Comparison of ENCODE assay signal across 14 mouse cellular contexts in the genomic region with DNA sequence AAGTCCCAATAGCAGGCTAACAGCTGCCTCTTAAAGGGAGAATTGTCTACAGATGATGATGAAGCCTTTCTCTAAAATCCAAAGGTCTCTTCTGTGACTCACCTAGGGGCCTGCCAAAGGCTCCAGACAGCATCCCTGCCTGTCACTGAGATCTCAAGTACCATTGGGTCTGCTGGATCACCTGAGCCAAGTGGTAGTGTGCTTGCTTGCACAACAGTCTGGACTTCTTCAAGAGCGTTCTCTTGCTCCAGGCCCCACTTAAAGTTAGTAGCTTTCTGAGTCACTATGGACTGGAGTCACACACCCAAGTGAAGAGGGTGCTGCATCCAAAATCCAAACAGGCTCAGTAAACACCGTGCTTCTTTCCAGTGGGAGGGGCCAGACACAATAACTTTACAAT. TPM values are rescaled to one million over a fixed set of nuclear protein-coding genes. Genes with fewer than 3 reads are reported as not detected.
DNase-seq lines count a peak whose midpoint lies in the region.
"Had no signal": no experiment of that assay in that cellular context is flagged by ENCODE, and none has a peak within 500 bp of the region (broad histone marks: within the 10 kb centered on the region; RNA-seq: fewer than 3 reads in every experiment).

No protein-coding gene starts in this region.

- peak; percentile 21 for DNase-seq in cerebellum, adult 11-12 months
- DNase-seq in cerebellum, postnatal 14 days: no peak
- DNase-seq in NIH3T3 (ENCODE audit: low read depth): peak; percentile 51
- DNase-seq in lung, postnatal 10 days: peak; percentile 27
- DNase-seq in lung, postnatal 4 days: peak; percentile 16 to 60
- no peak for DNase-seq in adrenal gland, postnatal 4 days (ENCODE audit: low spot score in 2 of 2)
- DNase-seq in spleen, adult 12 weeks (ENCODE audit: low spot score): no peak
- DNase-seq: adrenal gland, adult 2 months; adrenal gland, postnatal 36 days; cerebellum, adult 11 months; cerebellum, postnatal 36 days; gastrocnemius, adult 2 months; gastrocnemius, postnatal 25 days; heart, adult 18-20 months had no signal

RNA-seq across cellular contexts. Expression of gene Suclg1, which starts 1.4 kb away (rescaled TPM):
- 100 to 1,000 TPM; 245 to 281 TPM for total RNA-seq in adrenal gland, postnatal 4 days (2021)

RNA-seq across cellular contexts. Expression of gene Dnah6, which starts 25.4 kb away (rescaled TPM):
- total RNA-seq in adrenal gland, postnatal 4 days (2021): under 1 TPM; 0.08 to 0.11 TPM

Comparison
In these comparisons a context has a peak if more than half of its experiments do, and no peak if none do; other contexts are left out.
1. DNase-seq: peak in cerebellum, adult 11-12 months (single experiment), NIH3T3 (single experiment), lung, postnatal 10 days (single experiment) and lung, postnatal 4 days (2 of 2); none in cerebellum, postnatal 14 days (0 of 2), adrenal gland, postnatal 4 days (0 of 2) and spleen, adult 12 weeks (single experiment).